Mouse (Mus musculus) urinary bladder, adult 18-20 months (tissue): Measurements from ENCODE around the gene Fgf2.
A peak's percentile ranks its signal among the peaks of the same experiment; 100 is the strongest.

Experiments used
- DNase-seq, 2 experiments: peaks; one replicate each; pipeline ENCODE4 v3.0.0; 2022; ENCODE audit warnings: low spot score in 2 of 2, mixed read lengths in 2 of 2

The Fgf2 gene

GRCm38 (mm10) chr3:37348221-37349165 lies at the start of gene Fgf2:
Gene Fgf2, plus strand, starts transcription at chr3:37348346.
- DNase-seq: peak; percentile 27 to 31

- no peak for DNase-seq
Observed at GRCm38 (mm10) chr3:37299470-37299869, 48.7 kb upstream of the Fgf2 start.

- DNase-seq: no peak
Observed at GRCm38 (mm10) chr3:37302685-37303084, 45.5 kb upstream of the Fgf2 start.

- no peak for DNase-seq
Observed at GRCm38 (mm10) chr3:37303392-37304139, 44.6 kb upstream of the Fgf2 start.

GRCm38 (mm10) chr3:37311897-37312369 lies 36.2 kb upstream of the Fgf2 start:
- no peak for DNase-seq

- peak; percentile 91 to 97 for DNase-seq
Observed at GRCm38 (mm10) chr3:37312370-37312941, 35.7 kb upstream of the Fgf2 start, which contains the start of the genes Bbs12 and Cetn4. Gene Bbs12, plus strand, starts transcription at chr3:37312554. Gene Cetn4, minus strand, starts transcription at chr3:37312708.

- no peak for DNase-seq
Observed at GRCm38 (mm10) chr3:37313371-37313770, 34.8 kb upstream of the Fgf2 start.

- DNase-seq: no peak
Observed at GRCm38 (mm10) chr3:37316233-37316632, 31.9 kb upstream of the Fgf2 start.

- DNase-seq: no peak
Observed at GRCm38 (mm10) chr3:37324310-37324709, 23.8 kb upstream of the Fgf2 start.

GRCm38 (mm10) chr3:37325317-37326112 lies 22.6 kb upstream of the Fgf2 start:
- DNase-seq: no peak

GRCm38 (mm10) chr3:37326627-37327026 lies 21.5 kb upstream of the Fgf2 start:
- DNase-seq: no peak

- DNase-seq: no peak
Observed at GRCm38 (mm10) chr3:37328489-37328888, 19.7 kb upstream of the Fgf2 start.

GRCm38 (mm10) chr3:37329963-37330362 lies 18.2 kb upstream of the Fgf2 start:
- no peak for DNase-seq

- no peak for DNase-seq
Observed at GRCm38 (mm10) chr3:37331999-37332449, 16.1 kb upstream of the Fgf2 start.

- no peak for DNase-seq
Observed at GRCm38 (mm10) chr3:37334053-37334452, 14.1 kb upstream of the Fgf2 start.

GRCm38 (mm10) chr3:37341110-37341509 lies 7.0 kb upstream of the Fgf2 start:
- no peak for DNase-seq

- DNase-seq: no peak
Observed at GRCm38 (mm10) chr3:37342811-37343210, 5.3 kb upstream of the Fgf2 start.

GRCm38 (mm10) chr3:37347671-37348070 lies 475 bp upstream of the Fgf2 start:
- DNase-seq: no peak

- no peak for DNase-seq
Observed at GRCm38 (mm10) chr3:37349166-37349548, 1.0 kb downstream of the Fgf2 start.

GRCm38 (mm10) chr3:37350386-37350785 lies 2.2 kb downstream of the Fgf2 start:
- no peak for DNase-seq

- DNase-seq: no peak
Observed at GRCm38 (mm10) chr3:37353951-37354481, 5.9 kb downstream of the Fgf2 start.
